Mouse (Mus musculus) spleen, adult 2 months (tissue): Measurements from ENCODE around the gene Erh.

ENCODE experiments used
- CTCF ChIP-seq: fragments of 200-500 bp; IDR thresholded peaks from 2 replicates; pipeline ENCODE4 v1.5.1; 2011; ENCODE audit warnings: mild to moderate bottlenecking, inconsistent platforms; ENCODE audit not compliant: insufficient read depth, insufficient read length, insufficient replicate concordance; ENCODE audit errors: extremely low read depth
- POLR2A ChIP-seq: fragments of 200-500 bp; IDR thresholded peaks from 2 replicates; pipeline ENCODE4 v1.6.1; 2011; ENCODE audit warnings: low read depth, low read length, inconsistent platforms

GRCm38 (mm10) chr12:80595968-80596367 lies 48.2 kb downstream of the Erh start:
- no peak for TF ChIP-seq CTCF
- TF ChIP-seq POLR2A = no peak
